Mouse (Mus musculus) thymus, adult 2 months (tissue): ENCODE results near the gene Pcgf6.

ENCODE experiments used
- CTCF ChIP-seq: fragments of 200-500 bp; IDR thresholded peaks from 2 replicates; pipeline ENCODE4 v1.5.1; 2012; ENCODE audit warnings: mild to moderate bottlenecking, control low read depth, low read length, moderate library complexity, borderline replicate concordance; ENCODE audit not compliant: control insufficient read depth, poor library complexity, insufficient read depth; ENCODE audit errors: extremely low read depth
- POLR2A ChIP-seq: fragments of 200-500 bp; IDR thresholded peaks from 2 replicates; pipeline ENCODE4 v1.6.1; 2012; ENCODE audit warnings: mild to moderate bottlenecking, low read length, control low read depth, moderate library complexity; ENCODE audit not compliant: control insufficient read depth, poor library complexity, insufficient read depth; ENCODE audit errors: extremely low read depth

DNA sequence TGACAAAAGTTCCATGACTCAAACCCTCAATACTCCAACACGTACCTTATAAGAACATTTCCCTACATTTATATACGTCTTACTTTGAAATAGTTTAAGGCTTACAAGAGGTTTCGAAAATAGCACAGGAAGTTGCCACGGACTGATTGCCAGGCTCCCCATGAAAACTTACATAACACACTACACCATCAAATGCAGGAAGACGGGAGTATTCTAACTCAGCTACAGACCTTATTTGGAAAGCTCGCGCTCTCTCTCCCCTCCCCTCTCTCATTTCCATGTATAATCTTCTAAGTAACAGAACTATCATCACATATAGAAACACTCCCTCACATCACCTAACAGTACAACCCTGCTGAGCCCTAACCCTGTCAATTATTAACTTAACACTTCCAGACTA, 41.3 kb downstream of the Pcgf6 start:
- TF ChIP-seq CTCF = no peak
- TF ChIP-seq POLR2A = no peak
